10 mouse cellular contexts compared by ENCODE assay signal in genomic region chr17:28823004-28823745, GRCm38 (mm10). TPM values are rescaled to one million over a fixed set of nuclear protein-coding genes. Genes with fewer than 3 reads are reported as not detected.
A peak's percentile ranks its signal among the peaks of the same experiment; 100 is the strongest.
DNase-seq lines count a peak whose midpoint lies in the region; ATAC-seq and TF ChIP-seq lines count a peak whose summit lies in the region.
"Had no signal": no experiment of that assay in that cellular context is flagged by ENCODE, and none has a peak within 500 bp of the region (broad histone marks: within the 10 kb centered on the region; RNA-seq: fewer than 3 reads in every experiment).

No protein-coding gene starts in this region.

- H3K4me3 ChIP-seq in intestine, embryonic 15.5 days (replicated peaks), result no peak overlapping the region
- no peak overlapping the region for H3K4me3 ChIP-seq in intestine, postnatal 0 days (ENCODE audit: low read depth, low read length)
- no peak overlapping the region for H3K4me3 ChIP-seq in embryonic facial prominence, embryonic 10.5 days
- no peak overlapping the region for H3K4me3 ChIP-seq in small intestine, adult 2 months (ENCODE audit: low read depth, low read length)

- H3K9ac ChIP-seq in intestine, embryonic 15.5 days, result no peak overlapping the region
- no peak overlapping the region for H3K9ac ChIP-seq in intestine, postnatal 0 days (ENCODE audit: low read depth, low read length)

- ATAC-seq in intestine, embryonic 15.5 days, result peak; percentile 71; the same call in 1 of the 2 replicates
- ATAC-seq in intestine, postnatal 0 days, result no peak
- no peak for ATAC-seq in granulocyte monocyte progenitor cell, adult 5-6 weeks (replicated peaks; ENCODE audit: poor library complexity, severe bottlenecking)

- WGBS in intestine, embryonic 15.5 days, result 91% methylated on average over 13 of the region's 13 CpGs
- 91% methylated on average over 13 of the region's 13 CpGs for WGBS in intestine, postnatal 0 days
- 91% methylated on average over 13 of the region's 13 CpGs for WGBS in embryonic facial prominence, embryonic 10.5 days
- WGBS in small intestine, adult 2 months, result 87% methylated on average over 13 of the region's 13 CpGs

- 0 out of 2 replicates have a peak, but pooled peaks cover 7% of the 10 kb centered on the region for H3K4me1 ChIP-seq in intestine, embryonic 15.5 days (replicated peaks)
- peaks cover 14% of the 10 kb centered on the region; the same call in 1 of the 2 replicates for H3K4me1 ChIP-seq in intestine, postnatal 0 days (replicated peaks; ENCODE audit: control insufficient read depth, insufficient read depth, low read length)
- H3K4me1 ChIP-seq in embryonic facial prominence, embryonic 10.5 days, result no peaks in the 10 kb centered on the region
- H3K4me1 ChIP-seq in small intestine, adult 2 months (ENCODE audit: control insufficient read depth, insufficient read depth, insufficient read length, low read length), result peaks cover 61% of the 10 kb centered on the region

- TF ChIP-seq CTCF in intestine, postnatal 0 days (IDR thresholded peaks at IDR 0.05; ENCODE audit: low read depth), result no peak
- no peak for TF ChIP-seq CTCF in small intestine, adult 2 months (IDR thresholded peaks at IDR 0.05; ENCODE audit: extremely low read depth, insufficient read length, insufficient replicate concordance, low read depth, low read length)

- no peaks in the 10 kb centered on the region for H3K27me3 ChIP-seq in intestine, embryonic 15.5 days (replicated peaks)
- H3K27me3 ChIP-seq in intestine, postnatal 0 days (replicated peaks; ENCODE audit: control insufficient read depth, insufficient read depth, low read length), result no peaks in the 10 kb centered on the region
- H3K27me3 ChIP-seq in embryonic facial prominence, embryonic 10.5 days (replicated peaks; ENCODE audit: low read depth, poor library complexity, severe bottlenecking), result no peaks in the 10 kb centered on the region
- H3K27me3 ChIP-seq in small intestine, adult 2 months (ENCODE audit: control insufficient read depth, insufficient read depth, low read length), result no peaks in the 10 kb centered on the region

- no peaks in the 10 kb centered on the region for H3K9me3 ChIP-seq in intestine, embryonic 15.5 days
- H3K9me3 ChIP-seq in intestine, postnatal 0 days (ENCODE audit: control insufficient read depth), result no peaks in the 10 kb centered on the region
- H3K9me3 ChIP-seq in embryonic facial prominence, embryonic 10.5 days, result no peaks in the 10 kb centered on the region

- no peak overlapping the region for H3K27ac ChIP-seq in intestine, embryonic 15.5 days
- no peak overlapping the region for H3K27ac ChIP-seq in intestine, postnatal 0 days (ENCODE audit: low read depth, low read length)
- H3K27ac ChIP-seq in embryonic facial prominence, embryonic 10.5 days (replicated peaks), result peak overlapping the region; percentile 45
- 0 out of 2 replicates have a peak overlapping the region, but pooled peaks have one; percentile 3 for H3K27ac ChIP-seq in small intestine, adult 2 months (ENCODE audit: insufficient read depth, low read depth, low read length)

- H3K4me2 ChIP-seq in intestine, embryonic 15.5 days (replicated peaks), result no peak overlapping the region
- no peak overlapping the region for H3K4me2 ChIP-seq in intestine, postnatal 0 days (replicated peaks; ENCODE audit: low read depth)

- DNase-seq in c-Kit-positive CD71-positive TER-119-negative erythroid progenitor cells, embryonic 14.5 days (ENCODE audit: low read depth), result peak; percentile 90
- DNase-seq in embryonic facial prominence, embryonic 10.5 days (ENCODE audit: low spot score), result no peak
- no peak for DNase-seq in urinary bladder, postnatal 25 days (ENCODE audit: low spot score)
- DNase-seq in thymus, postnatal 25 days, result no peak
- DNase-seq: lung, postnatal 10 days had no signal

- TF ChIP-seq POLR2A in small intestine, adult 2 months (IDR thresholded peaks at IDR 0.05; ENCODE audit: low read depth, low read length), result no peak

- peaks cover 48% of the 10 kb centered on the region for H3K36me3 ChIP-seq in intestine, embryonic 15.5 days
- peaks cover 87% of the 10 kb centered on the region for H3K36me3 ChIP-seq in intestine, postnatal 0 days (ENCODE audit: control insufficient read depth, insufficient read depth)
- H3K36me3 ChIP-seq in embryonic facial prominence, embryonic 10.5 days (replicated peaks), result peaks cover 99% of the 10 kb centered on the region
- peaks cover 77% of the 10 kb centered on the region for H3K36me3 ChIP-seq in small intestine, adult 2 months (ENCODE audit: control insufficient read depth, insufficient read depth, low read length)

RNA-seq across cellular contexts. Expression of gene Brpf3, which starts 22.3 kb away (rescaled TPM):
- 13.1 and 18.1 TPM in 2 replicates for polyA plus RNA-seq in intestine, embryonic 15.5 days (2015; fragmentation: Nextera tagmentation; extraction: Ambion mirVana)
- 42.9 and 44.4 TPM in 2 replicates for polyA plus RNA-seq in intestine, postnatal 0 days (2015; fragmentation: Nextera tagmentation; extraction: Ambion mirVana)
- polyA plus RNA-seq in embryonic facial prominence, embryonic 10.5 days (2016; fragmentation: Nextera tagmentation; extraction: Ambion mirVana), result 9.1 and 12.1 TPM in 2 replicates
- 39.3 and 109 TPM in 2 replicates for polyA plus RNA-seq in small intestine, adult 2 months (2012; rRNA removed)
- 30.4 and 39.0 TPM in 2 replicates for total RNA-seq in granulocyte monocyte progenitor cell, adult 5-6 weeks (2014; fragmentation: Nextera tagmentation)
- total RNA-seq in granulocyte monocyte progenitor cell, adult 5-6 weeks (2017), result 2.8 and 15.2 TPM in 2 replicates

RNA-seq across cellular contexts. Expression of gene Pnpla1, which starts 35.0 kb away (rescaled TPM):
- 0.95 and 1.2 TPM in 2 replicates for polyA plus RNA-seq in intestine, embryonic 15.5 days (2015; fragmentation: Nextera tagmentation; extraction: Ambion mirVana)
- polyA plus RNA-seq in intestine, postnatal 0 days (2015; fragmentation: Nextera tagmentation; extraction: Ambion mirVana), result 0.12 and 0.20 TPM in 2 replicates
- 0.09 TPM in 1 of 2 replicates, not detected in the other for polyA plus RNA-seq in embryonic facial prominence, embryonic 10.5 days (2016; fragmentation: Nextera tagmentation; extraction: Ambion mirVana)
- 0.46 and 0.77 TPM in 2 replicates for polyA plus RNA-seq in small intestine, adult 2 months (2012; rRNA removed)
- not detected in 2 replicates for total RNA-seq in granulocyte monocyte progenitor cell, adult 5-6 weeks (2014; fragmentation: Nextera tagmentation)
- under 0.01 and 0.13 TPM in 2 replicates for total RNA-seq in granulocyte monocyte progenitor cell, adult 5-6 weeks (2017)
- polyA plus RNA-seq: kidney, embryonic 16.5 days had no signal

RNA-seq across cellular contexts. Expression of gene Mapk13, which starts 54.1 kb away (rescaled TPM):
- 214 and 219 TPM in 2 replicates for polyA plus RNA-seq in intestine, embryonic 15.5 days (2015; fragmentation: Nextera tagmentation; extraction: Ambion mirVana)
- polyA plus RNA-seq in intestine, postnatal 0 days (2015; fragmentation: Nextera tagmentation; extraction: Ambion mirVana), result 204 and 222 TPM in 2 replicates
- polyA plus RNA-seq in embryonic facial prominence, embryonic 10.5 days (2016; fragmentation: Nextera tagmentation; extraction: Ambion mirVana), result 16.5 and 19.4 TPM in 2 replicates
- polyA plus RNA-seq in small intestine, adult 2 months (2012; rRNA removed), result 108 and 266 TPM in 2 replicates
- total RNA-seq in granulocyte monocyte progenitor cell, adult 5-6 weeks (2014; fragmentation: Nextera tagmentation), result 1.8 and 2.0 TPM in 2 replicates
- total RNA-seq in granulocyte monocyte progenitor cell, adult 5-6 weeks (2017), result 0.88 and 3.4 TPM in 2 replicates

Comparison
In these comparisons a context has a peak if more than half of its experiments do, and no peak if none do; other contexts are left out.
1. H3K27ac ChIP-seq: peak in embryonic facial prominence, embryonic 10.5 days (single experiment) and small intestine, adult 2 months (single experiment); none in intestine, embryonic 15.5 days (single experiment) and intestine, postnatal 0 days (single experiment).